Mouse (Mus musculus) CH12.LX (cell line): ENCODE data around the gene Gm20388. TPM values are rescaled to one million over a fixed set of nuclear protein-coding genes. Genes with fewer than 3 reads are reported as not detected.

Source experiments
- DNase-seq: peaks from one replicate; pipeline ENCODE4 v3.0.0-alpha.2; 2013; ENCODE audit errors: extremely low read depth
- H3K27ac ChIP-seq: 2 replicates; pipeline ENCODE4 v1.5.1; 2012; ENCODE audit warnings: low read depth, mild to moderate bottlenecking, control low read depth, moderate library complexity; ENCODE audit not compliant: insufficient read depth
- H3K27me3 ChIP-seq: replicated peaks from 2 replicates; pipeline ENCODE3; 2012; ENCODE audit warnings: inconsistent platforms
- H3K36me3 ChIP-seq, 2 experiments: replicated peaks in 1 of 2; 2 replicates each; pipeline versions ENCODE3 to v1.6.1; 2012; ENCODE audit warnings: inconsistent platforms in 1 of 2, low read length in 1 of 2, mild to moderate bottlenecking in 1 of 2, mixed read lengths in 1 of 2, moderate library complexity in 1 of 2; ENCODE audit not compliant: control insufficient read depth in 1 of 2, insufficient read depth in 1 of 2
- H3K4me1 ChIP-seq, 2 experiments: 2 replicates each; pipeline ENCODE4 v1.6.1; 2012; ENCODE audit warnings: inconsistent platforms in 1 of 2, moderate library complexity in 1 of 2; ENCODE audit not compliant: insufficient read depth in 2 of 2, control insufficient read depth in 1 of 2
- H3K4me2 ChIP-seq: 2 replicates; pipeline ENCODE4 v1.6.1; 2012; ENCODE audit warnings: low read depth, mild to moderate bottlenecking, control low read depth; ENCODE audit not compliant: poor library complexity, insufficient read depth, severe bottlenecking
- H3K4me3 ChIP-seq, 3 experiments: fragments of 150-350 bp in 1 of 3; sonication (generic) in 1 of 3; replicated peaks in 1 of 3; 2 replicates each; pipeline versions ENCODE3 to v1.5.1; 2011 to 2012; ENCODE audit warnings: low read depth in 2 of 3, low read length in 2 of 3, mild to moderate bottlenecking in 2 of 3, moderate library complexity in 2 of 3, control low read depth in 1 of 3, improper control_type of control experiment in 1 of 3, inconsistent platforms in 1 of 3, mixed read lengths in 1 of 3; ENCODE audit not compliant: poor library complexity in 1 of 3
- H3K79me2 ChIP-seq: replicated peaks from 2 replicates; pipeline ENCODE4 v1.6.1; 2012; ENCODE audit warnings: mild to moderate bottlenecking, moderate library complexity; ENCODE audit not compliant: control insufficient read depth, poor library complexity, insufficient read depth, severe bottlenecking; ENCODE audit errors: extremely low read depth
- H3K9ac ChIP-seq: 2 replicates; pipeline ENCODE4 v1.6.1; 2012; ENCODE audit warnings: low read depth, mild to moderate bottlenecking, control low read depth, moderate library complexity; ENCODE audit not compliant: insufficient read depth
- H3K9me3 ChIP-seq: replicated peaks from 2 replicates; pipeline ENCODE3; 2012; ENCODE audit warnings: low read length, inconsistent platforms, mixed read lengths
- CTCF ChIP-seq, 2 experiments: IDR thresholded peaks in 1 of 2; conservative IDR thresholded peaks in 1 of 2; 2 replicates each; pipeline ENCODE4 v1.5.1; 2011 to 2012; ENCODE audit warnings: low read depth in 2 of 2, low read length in 2 of 2, improper control_type of control experiment in 1 of 2, inconsistent platforms in 1 of 2, mild to moderate bottlenecking in 1 of 2, moderate library complexity in 1 of 2
- E2F4 ChIP-seq: IDR thresholded peaks from 2 replicates; pipeline ENCODE4 v1.6.1; 2011; ENCODE audit warnings: low read depth, low read length, improper control_type of control experiment; ENCODE audit not compliant: insufficient replicate concordance
- EP300 ChIP-seq: IDR thresholded peaks from 2 replicates; pipeline ENCODE4 v1.6.1; 2011; ENCODE audit warnings: low read length, improper control_type of control experiment
- ETS1 ChIP-seq: conservative IDR thresholded peaks from 2 replicates; pipeline ENCODE4 v1.6.1; 2012; ENCODE audit warnings: low read depth, mild to moderate bottlenecking, inconsistent platforms, low read length, improper control_type of control experiment, moderate library complexity
- HCFC1 ChIP-seq: IDR thresholded peaks from 2 replicates; pipeline ENCODE4 v1.6.1; 2012; ENCODE audit warnings: low read depth, mild to moderate bottlenecking, inconsistent platforms, low read length, improper control_type of control experiment
- MAFK ChIP-seq: IDR thresholded peaks from 2 replicates; pipeline ENCODE4 v1.6.1; 2011; ENCODE audit warnings: low read length, improper control_type of control experiment; ENCODE audit not compliant: insufficient replicate concordance
- MAX ChIP-seq: IDR thresholded peaks from 2 replicates; pipeline ENCODE4 v1.6.1; 2011; ENCODE audit warnings: low read length, improper control_type of control experiment
- MXI1 ChIP-seq: IDR thresholded peaks from 2 replicates; pipeline ENCODE4 v1.6.1; 2011; ENCODE audit warnings: mild to moderate bottlenecking, low read depth, low read length, improper control_type of control experiment
- NELFE ChIP-seq: IDR thresholded peaks from 2 replicates; pipeline ENCODE4 v1.6.1; 2011; ENCODE audit warnings: low read depth, low read length, improper control_type of control experiment
- NRF1 ChIP-seq: IDR thresholded peaks from 2 replicates; pipeline ENCODE4 v1.6.1; 2014; ENCODE audit warnings: low read depth, mild to moderate bottlenecking, inconsistent platforms, low read length, improper control_type of control experiment, moderate library complexity
- PAX5 ChIP-seq: IDR thresholded peaks from 2 replicates; pipeline ENCODE4 v1.6.1; 2012; ENCODE audit warnings: low read length, inconsistent platforms, mixed read lengths
- RAD21 ChIP-seq: IDR thresholded peaks from 2 replicates; pipeline ENCODE4 v1.6.1; 2011; ENCODE audit warnings: low read depth, mild to moderate bottlenecking, low read length, improper control_type of control experiment, moderate library complexity
- RCOR1 ChIP-seq: conservative IDR thresholded peaks from 2 replicates; pipeline ENCODE4 v1.6.1; 2012; ENCODE audit warnings: low read depth, mild to moderate bottlenecking, inconsistent platforms, low read length, improper control_type of control experiment
- SIN3A ChIP-seq: IDR thresholded peaks from 2 replicates; pipeline ENCODE4 v1.6.1; 2012; ENCODE audit warnings: low read length, improper control_type of control experiment, inconsistent platforms
- TBP ChIP-seq: conservative IDR thresholded peaks from 2 replicates; pipeline ENCODE4 v1.6.1; 2011; ENCODE audit warnings: low read depth, low read length, improper control_type of control experiment
- ZC3H11A ChIP-seq: IDR thresholded peaks from 2 replicates; pipeline ENCODE4 v1.6.1; 2012; ENCODE audit warnings: low read depth, mild to moderate bottlenecking, inconsistent platforms, low read length, improper control_type of control experiment
- ZNF384 ChIP-seq: IDR thresholded peaks from 2 replicates; pipeline ENCODE4 v1.6.1; 2012; ENCODE audit warnings: low read depth, low read length, improper control_type of control experiment, inconsistent platforms
- dilution Hi-C: fragments of 300-500 bp; cut with MboI; formaldehyde crosslinking; loops from 2 replicates; pipeline ENCODE4 v1.14.3; 2020; ENCODE audit warnings: low sequenced_read_pairs; ENCODE audit not compliant: extremely low pct_unique_long_range_greater_than_20kb, extremely low pct_ligation_motif_present
- in situ Hi-C: fragments of 300-500 bp; cut with MboI; formaldehyde crosslinking; loops from 3 replicates; pipeline ENCODE4 v1.14.3; 2019; ENCODE audit warnings: low sequenced_read_pairs, low pct_ligation_motif_present, low pct_unique_long_range_greater_than_20kb, mixed read lengths
- polyA plus RNA-seq: library from polyadenylated mRNA; unstranded; fragments of >175 nt; gene quantifications from 2 replicates; pipeline ENCODE4 v1.2.1, GENCODE M21; 2012; ENCODE audit warnings: low read depth; ENCODE audit not compliant: insufficient read length
- total RNA-seq, 2 experiments: library from RNA; depleted of rRNA; stranded (reverse); fragments of 300-350 nt in 1 of 2; fragments of >200 nt in 1 of 2; gene quantifications; 2 replicates each; pipeline ENCODE4 v1.2.3; 2012 to 2014

The Gm20388 gene
- total and polyA plus RNA-seq, 3 experiments = 14.8 to 26.3 (median 22.2) TPM

DNA sequence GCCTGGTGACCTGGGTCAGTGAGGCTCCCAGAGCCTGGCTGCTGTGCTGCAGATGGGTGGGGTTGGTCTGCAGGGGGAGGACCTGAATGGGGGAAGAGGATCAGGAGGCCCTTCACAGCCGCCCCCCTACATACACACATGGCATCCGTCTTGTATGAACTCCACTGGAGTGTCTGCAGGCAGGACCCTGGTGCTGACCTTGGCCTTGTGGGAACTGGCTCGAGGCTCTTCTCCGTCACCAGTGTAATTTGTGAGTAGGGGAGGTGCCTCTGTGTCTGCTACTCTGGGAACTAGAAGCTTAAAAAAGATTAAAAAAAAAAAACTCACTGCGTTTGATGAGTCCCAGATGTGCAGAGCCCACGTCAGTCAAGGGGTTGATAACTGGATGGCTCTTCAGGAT, 83.9 kb downstream of the Gm20388 start:
- H3K9me3 ChIP-seq = no peaks in the 10 kb centered on the region
- H3K36me3 ChIP-seq = no peaks in the 10 kb centered on the region
- peaks cover 81% of the 10 kb centered on the region for H3K27me3 ChIP-seq
- H3K4me2 ChIP-seq = no peak overlapping the region
- no peak overlapping the region for H3K4me3 ChIP-seq
- no peaks in the 10 kb centered on the region for H3K4me1 ChIP-seq
- no peak overlapping the region for H3K27ac ChIP-seq
- no peaks in the 10 kb centered on the region for H3K79me2 ChIP-seq
- dilution Hi-C loops = no loop called here
- in situ Hi-C loops = no loop called here
- no peak for DNase-seq
- TF ChIP-seq RAD21 (no peak), NELFE (no peak), SIN3A (no peak), ZNF384 (no peak), TBP (no peak), MAFK (no peak), E2F4 (no peak), MAX (no peak)
- H3K9ac ChIP-seq = no peak overlapping the region

DNA sequence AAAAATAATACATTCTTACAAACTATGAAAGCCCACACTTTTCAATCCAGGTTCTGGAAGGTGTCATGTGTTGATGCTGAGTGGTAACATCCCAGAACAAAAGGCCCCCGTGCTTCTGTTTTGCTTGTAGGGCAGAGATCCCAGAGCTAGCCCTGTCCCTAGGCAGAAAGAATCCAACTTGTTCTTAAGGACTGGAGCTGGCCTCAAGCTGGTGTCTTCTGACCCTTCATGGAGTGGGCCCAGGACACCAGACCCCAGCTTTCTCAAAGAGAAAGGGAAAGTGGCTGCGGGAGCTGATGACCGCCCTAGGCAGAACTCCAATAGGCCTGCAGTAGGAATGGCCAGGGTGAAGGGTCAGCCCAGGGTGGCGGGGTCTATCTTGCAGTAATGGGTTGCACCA, 86.6 kb downstream of the Gm20388 start:
- Histone ChIP-seq H3K4me3 (no peak overlapping the region), H3K4me2 (no peak overlapping the region), H3K9ac (no peak overlapping the region), H3K79me2 (no peaks in the 10 kb centered on the region), H3K27ac (no peak overlapping the region), H3K27me3 (peaks cover 77% of the 10 kb centered on the region), H3K9me3 (no peaks in the 10 kb centered on the region), H3K4me1 (no peaks in the 10 kb centered on the region), H3K36me3 (no peaks in the 10 kb centered on the region)
- dilution Hi-C loops = no loop called here
- in situ Hi-C loops = no loop called here
- no peak for DNase-seq
- no peak for TF ChIP-seq ZC3H11A
- TF ChIP-seq PAX5 = no peak
- TF ChIP-seq HCFC1 = no peak
- no peak for TF ChIP-seq RAD21
- TF ChIP-seq EP300 = no peak
- TF ChIP-seq NRF1 = no peak
- TF ChIP-seq MAX = no peak
- no peak for TF ChIP-seq CTCF (conservative IDR thresholded peaks at IDR 0.05 in 1 of 2, IDR thresholded peaks at IDR 0.05 in 1 of 2; ENCODE audit: low read depth in 2 of 2, low read length in 2 of 2)
- no peak for TF ChIP-seq NELFE
- TF ChIP-seq RCOR1 = no peak
- TF ChIP-seq ETS1 = no peak
- TF ChIP-seq MXI1 = no peak
- TF ChIP-seq TBP = no peak
